Mouse (Mus musculus) left cerebral cortex, adult 2 months (tissue): ENCODE measurements around the gene Cars2. TPM values are rescaled to one million over a fixed set of nuclear protein-coding genes. Genes with fewer than 3 reads are reported as not detected.
"Not testable (repeated sequence)": the region's sequence is repeated elsewhere in the genome, so short reads cannot be mapped to it uniquely, and the experiment has no call there.

ENCODE experiments used
- DNase-seq, 2 experiments: peaks; one replicate each; pipeline ENCODE4 v3.0.0; 2021 to 2022; ENCODE audit warnings: low spot score in 2 of 2, mixed read lengths in 1 of 2; ENCODE audit errors: extremely low spot score in 1 of 2
- H3K27ac ChIP-seq: fragments of 200-600 bp; 2 replicates; pipeline ENCODE4 v1.8.1; 2022
- H3K4me3 ChIP-seq: fragments of 200-600 bp; 2 replicates; pipeline ENCODE4 v1.8.1; 2022
- CTCF ChIP-seq: fragments of 200-600 bp; IDR thresholded peaks from 2 replicates; pipeline ENCODE4 v1.8.1; 2022; ENCODE audit warnings: antibody characterized with exemption, mild to moderate bottlenecking, moderate library complexity
- intact Hi-C: fragments of 180-260 bp; cut with DNase I; formaldehyde crosslinking; loops from one replicate; pipeline ENCODE4 v1.15.1; 2025
- total RNA-seq, 2 experiments: library from RNA; stranded (reverse); gene quantifications; 2 replicates each; pipeline ENCODE4 v1.2.3; 2021

Cars2 gene
- total RNA-seq, 2 experiments from 2014 or later = 20.5 to 22.4 TPM

- intact Hi-C loops = no loop called here
- TF ChIP-seq CTCF = no peak
- DNase-seq = no peak
These were observed 46.9 kb downstream of the Cars2 start for GRCm38 (mm10) chr8:11503476-11504232.

GRCm38 (mm10) chr8:11498786-11499485 is 51.6 kb downstream of the Cars2 start:
- intact Hi-C loops = loop anchor here (5.0 kb wide), 2 partner anchors 58 to 103 kb away; partner anchors contain the start of gene Ing1
- H3K4me3 ChIP-seq = no peak overlapping the region
- no peak for DNase-seq
- no peak overlapping the region for H3K27ac ChIP-seq
- no peak for TF ChIP-seq CTCF

More at GRCm38 (mm10) chr8:11503476-11504232, 46.9 kb downstream of the Cars2 start:
- Histone ChIP-seq H3K27ac (no peak overlapping the region), H3K4me3 (no peak overlapping the region)

- Histone ChIP-seq H3K27ac (no peak overlapping the region), H3K4me3 (peak overlapping the region; percentile 82)
- DNase-seq = no peak
- TF ChIP-seq CTCF = no peak
- intact Hi-C loops = loop anchor here (5.0 kb wide), 2 partner anchors 59 to 104 kb away; partner anchors contain the start of gene Ing1
These were observed 52.3 kb downstream of the Cars2 start for GRCm38 (mm10) chr8:11498281-11498680.

DNA sequence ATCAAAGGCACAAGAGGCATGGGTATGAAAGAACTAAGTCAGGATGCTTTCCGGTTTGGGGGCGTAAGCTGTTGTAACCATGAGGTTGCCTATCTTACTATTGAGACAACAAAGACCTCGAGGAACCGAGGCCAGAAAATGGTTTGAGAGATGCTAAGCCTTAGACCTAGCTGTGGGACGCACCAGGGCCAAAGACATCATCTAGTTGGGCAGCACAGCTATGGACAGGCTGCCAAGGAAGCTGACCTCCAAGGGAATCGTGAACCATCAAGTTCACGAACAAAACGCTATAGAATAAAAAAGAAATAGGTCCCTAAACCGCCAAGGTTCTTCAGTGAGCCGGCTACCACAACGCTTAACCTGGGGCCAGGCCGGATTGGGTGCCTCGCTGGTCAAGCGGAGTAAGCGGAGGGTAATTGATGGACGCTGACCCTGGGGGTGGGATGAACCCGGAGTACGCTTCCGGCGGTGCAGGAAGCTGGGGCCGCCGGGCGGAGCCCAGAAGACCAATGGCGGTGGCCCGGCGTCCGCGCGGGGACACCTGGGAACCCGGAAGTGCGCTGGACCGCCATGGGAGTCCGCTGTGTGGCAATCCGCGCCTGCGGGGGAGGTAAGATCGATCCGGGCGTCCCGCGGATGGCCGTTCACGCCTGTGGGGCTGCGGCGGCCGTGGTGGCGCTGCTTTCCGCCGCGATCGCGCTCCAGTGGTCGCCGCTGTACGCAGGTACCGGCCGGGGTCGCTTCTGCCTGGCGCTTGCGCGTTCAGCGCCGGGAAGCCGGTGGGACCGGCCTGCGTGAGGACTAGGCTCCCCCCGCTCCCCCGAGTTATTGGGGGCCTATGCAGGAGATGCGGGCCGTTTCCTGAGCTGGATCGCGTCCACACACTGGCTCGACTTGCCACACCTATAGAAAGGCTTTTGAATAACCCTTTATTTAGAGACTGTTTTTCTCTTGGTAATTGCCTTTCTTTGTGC is 53.3 kb downstream of the Cars2 start, which contains the start of gene Naxd:
Gene Naxd, plus strand, starts transcription at position 490 of the 974 bp plus-strand sequence.
- no peak; the same call in none of the 2 replicates for TF ChIP-seq CTCF
- Histone ChIP-seq H3K4me3 (peak within 1 kb of the TSS; percentile 82), H3K27ac (peak within 1 kb of the TSS; percentile 90)
- intact Hi-C loops = loop anchor here (5.0 kb wide), 2 partner anchors 60 to 105 kb away; partner anchors contain the start of gene Ing1
- DNase-seq = peak; percentile 91 to 92

DNA sequence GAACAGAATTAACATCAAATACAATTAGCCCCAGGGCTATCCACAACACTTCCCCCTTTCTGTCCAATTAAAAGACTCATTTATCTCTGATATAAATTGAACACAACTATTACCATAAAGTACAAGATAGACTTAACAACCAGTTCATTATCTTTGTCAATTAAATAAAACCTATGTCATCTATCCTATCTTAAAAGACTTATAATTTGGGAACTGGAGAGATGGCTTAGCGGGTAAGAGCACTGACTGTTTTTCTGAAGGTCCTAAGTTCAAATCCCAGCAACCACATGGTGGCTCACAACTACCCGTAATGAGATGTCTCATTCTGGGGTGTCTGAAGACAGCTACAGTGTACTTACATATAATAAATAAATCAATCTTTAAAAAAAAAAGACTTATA is 58.2 kb downstream of the Cars2 start:
- H3K4me3 ChIP-seq, DNase-seq, H3K27ac ChIP-seq, intact Hi-C loops: not testable (repeated sequence)

GRCm38 (mm10) chr8:11487229-11487628 is 63.4 kb downstream of the Cars2 start:
- intact Hi-C loops = loop anchor here (2.0 kb wide), 2 partner anchors 56 to 232 kb away; no protein-coding TSS in a partner anchor

DNA sequence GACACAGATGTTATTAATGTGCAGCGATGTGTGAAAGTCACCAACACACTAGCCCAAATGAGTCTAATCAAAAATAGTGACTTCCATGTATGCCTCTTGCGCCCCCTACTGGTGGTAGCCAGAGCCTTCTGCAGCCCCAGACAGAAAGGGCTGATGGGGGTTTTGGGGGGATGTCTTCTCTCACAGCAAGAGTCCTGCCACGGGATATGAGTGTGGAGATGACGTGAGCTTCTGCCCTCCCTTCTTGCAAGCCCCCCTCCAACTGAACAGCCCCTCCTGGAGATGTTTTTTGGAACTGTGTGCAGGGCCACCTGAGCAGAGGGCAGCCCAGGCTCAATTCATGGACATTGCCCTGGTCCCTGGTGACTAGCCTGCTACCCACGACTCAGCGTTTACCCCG is 64.4 kb downstream of the Cars2 start:
- TF ChIP-seq CTCF = peak; percentile 94
- DNase-seq = peak; percentile 60 to 68
- Histone ChIP-seq H3K27ac (no peak overlapping the region), H3K4me3 (no peak overlapping the region)
- intact Hi-C loops = loop anchor here (1.0 to 2.0 kb wide), 3 partner anchors 36 to 231 kb away; no protein-coding TSS in a partner anchor

More at GRCm38 (mm10) chr8:11487229-11487628, 63.4 kb downstream of the Cars2 start:
- Histone ChIP-seq H3K27ac (no peak overlapping the region), H3K4me3 (no peak overlapping the region)
- DNase-seq = no peak
- TF ChIP-seq CTCF = no peak

- TF ChIP-seq CTCF = no peak
- H3K4me3 ChIP-seq = no peak overlapping the region
- intact Hi-C loops = no loop called here
- no peak overlapping the region for H3K27ac ChIP-seq
- no peak for DNase-seq
These were observed 68.0 kb downstream of the Cars2 start for GRCm38 (mm10) chr8:11482537-11482936.

GRCm38 (mm10) chr8:11481876-11482275 is 68.7 kb downstream of the Cars2 start:
- Histone ChIP-seq H3K4me3 (no peak overlapping the region), H3K27ac (no peak overlapping the region)
- no peak for DNase-seq
- intact Hi-C loops = no loop called here
- no peak for TF ChIP-seq CTCF

DNA sequence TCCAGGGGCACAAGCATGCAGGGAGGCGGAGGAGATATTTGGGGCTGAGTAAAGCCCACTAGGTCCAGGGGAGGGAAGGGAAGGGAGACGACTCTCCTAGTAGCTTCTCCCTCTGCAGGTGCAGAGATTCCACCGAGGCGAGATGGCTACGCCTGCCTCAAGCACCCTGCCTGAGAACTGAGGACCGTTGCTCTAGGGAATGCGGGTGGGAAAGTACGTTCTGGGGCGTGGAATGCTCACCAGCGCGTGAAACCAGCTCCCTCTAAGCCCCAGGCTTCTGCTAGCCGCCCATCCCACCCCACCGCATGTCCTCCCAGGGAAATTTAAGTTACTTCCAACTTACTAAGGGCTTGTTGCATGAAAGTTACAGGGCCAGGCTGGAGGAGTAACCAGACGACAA is 71.0 kb downstream of the Cars2 start:
- TF ChIP-seq CTCF = no peak
- H3K27ac ChIP-seq = no peak overlapping the region
- H3K4me3 ChIP-seq = no peak overlapping the region
- DNase-seq = no peak
- intact Hi-C loops = no loop called here

GRCm38 (mm10) chr8:11478807-11479527 is 71.6 kb downstream of the Cars2 start:
- intact Hi-C loops = no loop called here
- no peak for DNase-seq
- H3K27ac ChIP-seq = no peak overlapping the region
- no peak for TF ChIP-seq CTCF
- no peak overlapping the region; the same call in 1 of the 2 replicates for H3K4me3 ChIP-seq
